Mouse (Mus musculus) MEL (cell line): ENCODE measurements at regions not wholly inside any gene's neighbourhood (a gene's known extent, or its start where the extent isn't known, plus 50 kb on each side); places are given as distances from the start of the nearest gene placed in this dataset.

Experiments
- EP300 ChIP-seq, 2 experiments: IDR thresholded peaks; 2 replicates each; pipeline ENCODE4 v1.6.1; 2011; ENCODE audit warnings: improper control_type of control experiment in 2 of 2, low read length in 2 of 2, low read depth in 1 of 2, mild to moderate bottlenecking in 1 of 2
- GATA1 ChIP-seq: IDR thresholded peaks from 2 replicates; pipeline ENCODE4 v1.6.1; 2011; ENCODE audit warnings: low read depth, low read length, improper control_type of control experiment
- KAT2A ChIP-seq: conservative IDR thresholded peaks from 2 replicates; pipeline ENCODE4 v1.6.1; 2012; ENCODE audit warnings: low read depth, low read length, improper control_type of control experiment, inconsistent platforms
- MYC ChIP-seq: IDR thresholded peaks from 2 replicates; pipeline ENCODE4 v1.6.1; 2011; ENCODE audit warnings: low read depth, mild to moderate bottlenecking, low read length, improper control_type of control experiment, moderate library complexity
- POLR2AphosphoS2 ChIP-seq: IDR thresholded peaks from 2 replicates; pipeline ENCODE4 v1.6.1; 2011; ENCODE audit warnings: low read length, improper control_type of control experiment
- USF1 ChIP-seq: IDR thresholded peaks from 2 replicates; pipeline ENCODE4 v1.6.1; 2014; ENCODE audit warnings: low read depth, mild to moderate bottlenecking, inconsistent platforms, low read length, improper control_type of control experiment, moderate library complexity

- TF ChIP-seq EP300 (IDR thresholded peaks at IDR 0.05; ENCODE audit: low read depth in 1 of 2, low read length in 2 of 2) (no peak), GATA1 (no peak), KAT2A (no peak), USF1 (no peak), MYC (no peak), POLR2AphosphoS2 (no peak)
Measured at GRCm38 (mm10) chr16:55617506-55617905, 221.2 kb downstream of the Nfkbiz start.
